Mouse (Mus musculus) myocyte (in vitro differentiated cells): ENCODE measurements around the gene Eme2. TPM values are rescaled to one million over a fixed set of nuclear protein-coding genes. Genes with fewer than 3 reads are reported as not detected.

Experiments
- H3K27me3 ChIP-seq: one replicate; pipeline ENCODE4 v1.6.1; 2011; ENCODE audit not compliant: control insufficient read depth, insufficient read depth, insufficient read length
- H3K36me3 ChIP-seq: one replicate; pipeline ENCODE4 v1.6.1; 2011; ENCODE audit not compliant: control insufficient read depth, insufficient read depth
- H3K4me2 ChIP-seq: one replicate; pipeline ENCODE4 v1.6.1; 2011; ENCODE audit warnings: low read depth, control low read depth
- H3K4me3 ChIP-seq: one replicate; pipeline ENCODE4 v1.5.1; 2011; ENCODE audit warnings: mild to moderate bottlenecking, control low read depth, moderate library complexity
- H3K79me2 ChIP-seq: one replicate; pipeline ENCODE4 v1.6.1; 2011; ENCODE audit not compliant: control insufficient read depth, insufficient read depth
- H3ac ChIP-seq: one replicate; pipeline ENCODE4 v1.6.1; 2011; ENCODE audit not compliant: control insufficient read depth, insufficient read length
- CEBPB ChIP-seq: IDR thresholded peaks from 2 replicates; pipeline ENCODE4 v1.6.1; 2011; ENCODE audit warnings: mild to moderate bottlenecking, moderate library complexity; ENCODE audit not compliant: poor library complexity, insufficient read depth, severe bottlenecking
- E2F4 ChIP-seq: IDR thresholded peaks from one replicate; pipeline ENCODE4 v1.6.1; 2011; ENCODE audit warnings: mild to moderate bottlenecking, control low read depth, moderate library complexity; ENCODE audit not compliant: insufficient read depth
- MAX ChIP-seq: IDR thresholded peaks from one replicate; pipeline ENCODE4 v1.6.1; 2011; ENCODE audit warnings: low read depth, mild to moderate bottlenecking, control low read depth
- MYOD1 ChIP-seq, 3 experiments: IDR thresholded peaks; one replicate each; pipeline ENCODE4 v1.6.1; 2011; ENCODE audit warnings: control low read depth in 2 of 3, low read depth in 2 of 3, mild to moderate bottlenecking in 2 of 3, moderate library complexity in 1 of 3; ENCODE audit not compliant: insufficient read length in 2 of 3, control insufficient read depth in 1 of 3
- MYOG ChIP-seq, 3 experiments: IDR thresholded peaks; one replicate each; pipeline ENCODE4 v1.6.1; 2011; ENCODE audit warnings: control low read depth in 2 of 3, low read depth in 2 of 3, mild to moderate bottlenecking in 2 of 3; ENCODE audit not compliant: insufficient read length in 2 of 3, control insufficient read depth in 1 of 3, insufficient read depth in 1 of 3
- POLR2A ChIP-seq: IDR thresholded peaks from one replicate; pipeline ENCODE4 v1.6.1; 2011; ENCODE audit warnings: low read depth, mild to moderate bottlenecking, control low read depth, moderate library complexity; ENCODE audit not compliant: insufficient read length
- POLR2AphosphoS2 ChIP-seq: IDR thresholded peaks from one replicate; pipeline ENCODE4 v1.6.1; 2011; ENCODE audit warnings: low read depth, control low read depth; ENCODE audit not compliant: insufficient read length
- REST ChIP-seq: IDR thresholded peaks from one replicate; pipeline ENCODE4 v1.6.1; 2011; ENCODE audit warnings: mild to moderate bottlenecking, control low read depth, moderate library complexity; ENCODE audit not compliant: insufficient read depth, insufficient read length
- SRF ChIP-seq: IDR thresholded peaks from one replicate; pipeline ENCODE4 v1.6.1; 2011; ENCODE audit warnings: low read depth; ENCODE audit not compliant: control insufficient read depth, insufficient read length
- TCF12 ChIP-seq: IDR thresholded peaks from one replicate; pipeline ENCODE4 v1.6.1; 2011; ENCODE audit warnings: mild to moderate bottlenecking, control low read depth; ENCODE audit not compliant: poor library complexity, insufficient read depth, severe bottlenecking
- TCF3 ChIP-seq: IDR thresholded peaks from one replicate; pipeline ENCODE4 v1.6.1; 2011; ENCODE audit warnings: low read depth, control low read depth; ENCODE audit not compliant: insufficient read length
- USF1 ChIP-seq: IDR thresholded peaks from one replicate; pipeline ENCODE4 v1.6.1; 2011; ENCODE audit warnings: low read depth, mild to moderate bottlenecking, control low read depth, moderate library complexity
- polyA plus RNA-seq: library from polyadenylated mRNA; unstranded; fragments of >200 nt; fragmentation: generic; extraction: Trizol; gene quantifications from one replicate; pipeline ENCODE4 v1.2.1, GENCODE M21; 2012; ENCODE audit warnings: missing spikeins

The Eme2 gene
- polyA plus RNA-seq, 1 experiment, result 12.5 TPM

DNA sequence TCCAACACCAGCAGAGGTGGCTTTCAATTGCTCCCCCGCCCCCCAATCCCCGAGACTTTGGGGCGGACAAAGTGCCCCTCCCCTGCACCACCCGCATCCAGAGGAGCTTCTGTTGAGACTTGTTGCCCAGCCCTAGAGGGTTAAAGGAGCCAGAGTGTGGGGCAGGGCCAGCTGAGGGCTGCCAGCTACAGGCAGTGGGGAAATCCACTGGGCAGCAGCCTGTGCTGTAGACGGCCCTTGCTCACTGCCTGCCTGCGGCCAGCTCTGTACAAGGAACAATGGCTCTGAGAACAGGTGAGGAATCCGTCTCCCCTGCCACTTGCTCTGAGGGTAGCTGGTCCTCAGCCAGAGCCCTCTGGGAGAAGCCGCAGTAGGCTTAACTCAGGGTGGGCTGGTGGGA is 16.4 kb downstream of the Eme2 start:
- Histone ChIP-seq H3K36me3 (no peaks in the 10 kb centered on the region), H3K4me2 (no peak overlapping the region), H3K27me3 (peaks cover 5% of the 10 kb centered on the region), H3K79me2 (no peaks in the 10 kb centered on the region), H3ac (no peak overlapping the region), H3K4me3 (no peak overlapping the region)
- TF ChIP-seq TCF3, result no peak
- no peak for TF ChIP-seq MYOD1 (IDR thresholded peaks at IDR 0.05; ENCODE audit: control insufficient read depth in 1 of 3, insufficient read length in 2 of 3, low read depth in 2 of 3)
- TF ChIP-seq REST, result no peak
- TF ChIP-seq TCF12, result no peak

DNA sequence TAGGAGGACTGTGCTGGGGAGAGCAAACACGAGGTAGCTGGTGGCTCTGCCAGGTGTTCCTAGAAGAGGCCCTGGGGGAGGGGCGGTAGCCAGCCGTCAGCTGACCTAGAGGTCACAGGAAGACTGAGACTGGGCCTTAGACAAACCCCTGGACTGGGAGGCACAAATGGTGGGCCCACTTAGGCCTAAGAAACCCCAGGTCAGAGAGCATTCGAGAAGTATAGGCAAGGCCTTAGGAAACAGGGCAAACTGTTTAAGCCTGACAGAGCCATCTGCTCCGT is 16.8 kb downstream of the Eme2 start:
- no peak overlapping the region for H3K4me3 ChIP-seq
- TF ChIP-seq TCF3 (no peak), MYOG (IDR thresholded peaks at IDR 0.05; ENCODE audit: control insufficient read depth in 1 of 3, insufficient read depth in 1 of 3, insufficient read length in 2 of 3, low read depth in 2 of 3) (no peak), TCF12 (no peak), MYOD1 (IDR thresholded peaks at IDR 0.05; ENCODE audit: control insufficient read depth in 1 of 3, insufficient read length in 2 of 3, low read depth in 2 of 3) (no peak), REST (no peak), MAX (no peak), POLR2AphosphoS2 (no peak), CEBPB (no peak), POLR2A (no peak)

DNA sequence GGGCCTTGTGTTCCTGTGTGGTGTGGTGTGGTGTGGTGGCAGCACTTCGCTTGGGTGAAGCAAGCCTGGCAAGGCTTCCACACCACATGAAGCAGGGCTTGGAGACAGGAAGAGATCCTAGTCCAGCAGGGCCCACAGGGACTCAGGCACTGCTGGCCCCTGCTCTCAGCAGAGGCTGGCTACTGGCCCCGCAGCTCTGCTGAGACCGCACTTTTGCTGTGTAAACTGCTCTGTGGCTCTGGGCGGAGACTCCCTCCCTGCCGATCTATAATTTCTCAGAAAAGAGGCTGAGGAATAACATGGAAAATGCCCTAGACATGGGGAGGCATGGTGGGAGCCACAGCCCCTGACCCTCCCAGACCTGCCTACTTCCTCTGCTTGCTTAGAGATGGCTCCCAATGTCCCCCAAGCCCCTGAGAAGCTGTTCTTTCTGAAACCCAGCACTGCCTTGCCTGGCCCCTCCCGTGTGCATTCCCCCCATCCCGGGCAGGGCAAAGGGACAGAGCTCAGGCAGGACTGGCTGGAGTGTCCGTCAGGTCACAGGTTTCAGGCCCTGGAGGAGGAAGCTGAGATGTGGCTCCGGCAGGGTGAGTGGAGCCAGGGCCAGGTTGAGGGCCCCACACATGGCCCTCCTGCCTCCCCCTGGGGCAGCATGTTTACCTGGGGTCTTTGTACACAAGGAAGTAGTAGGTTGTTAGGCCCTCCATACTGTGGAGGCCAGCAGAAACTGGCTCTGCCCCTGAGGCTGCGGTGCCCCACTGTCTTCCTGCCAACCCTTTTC is 17.4 kb downstream of the Eme2 start:
- Histone ChIP-seq H3K79me2 (no peaks in the 10 kb centered on the region), H3K4me2 (no peak overlapping the region), H3K27me3 (peaks cover 5% of the 10 kb centered on the region), H3K36me3 (no peaks in the 10 kb centered on the region), H3ac (no peak overlapping the region), H3K4me3 (no peak overlapping the region)
- TF ChIP-seq TCF3 (no peak), MAX (no peak), TCF12 (no peak), POLR2AphosphoS2 (no peak), SRF (no peak), REST (no peak), POLR2A (no peak), USF1 (no peak), E2F4 (no peak), MYOG (IDR thresholded peaks at IDR 0.05; ENCODE audit: control insufficient read depth in 1 of 3, insufficient read depth in 1 of 3, insufficient read length in 2 of 3, low read depth in 2 of 3) (no peak), MYOD1 (IDR thresholded peaks at IDR 0.05; ENCODE audit: control insufficient read depth in 1 of 3, insufficient read length in 2 of 3, low read depth in 2 of 3) (no peak), CEBPB (no peak)

More for the DNA sequence above, 16.8 kb downstream of the Eme2 start:
- no peak overlapping the region for H3K4me2 ChIP-seq
- no peaks in the 10 kb centered on the region for H3K36me3 ChIP-seq
- H3K79me2 ChIP-seq, result no peaks in the 10 kb centered on the region
- H3K27me3 ChIP-seq, result peaks cover 5% of the 10 kb centered on the region
- no peak overlapping the region for H3ac ChIP-seq

DNA sequence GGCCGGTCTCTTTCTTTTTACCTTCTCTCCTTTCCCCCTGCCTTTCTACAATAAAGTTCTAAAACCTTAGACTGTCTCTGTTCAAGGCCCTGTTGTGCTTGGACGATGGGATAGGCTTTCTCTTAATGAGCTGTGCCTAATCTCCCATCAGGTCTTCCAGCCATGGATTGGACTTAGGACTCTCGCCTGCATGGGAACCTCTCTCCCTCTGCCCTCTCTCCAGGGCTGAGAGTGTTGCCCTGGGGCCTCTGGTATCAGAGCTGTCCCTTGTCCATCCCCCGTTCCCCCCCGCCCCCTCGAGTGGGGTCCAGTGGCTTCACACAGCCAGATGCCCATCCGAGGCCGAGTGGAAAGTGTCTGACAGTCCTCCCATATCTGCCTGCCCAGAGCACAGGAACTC is 19.9 kb downstream of the Eme2 start:
- H3K36me3 ChIP-seq, result no peaks in the 10 kb centered on the region
- no peak for TF ChIP-seq POLR2AphosphoS2
- TF ChIP-seq REST, result no peak
- TF ChIP-seq CEBPB, result no peak
- no peak for TF ChIP-seq MYOG (IDR thresholded peaks at IDR 0.05; ENCODE audit: control insufficient read depth in 1 of 3, insufficient read depth in 1 of 3, insufficient read length in 2 of 3, low read depth in 2 of 3)
- TF ChIP-seq TCF3, result no peak
- no peak for TF ChIP-seq E2F4
- TF ChIP-seq MAX, result no peak
- TF ChIP-seq TCF12, result no peak
- TF ChIP-seq POLR2A, result no peak
- no peak for TF ChIP-seq SRF
- no peak for TF ChIP-seq USF1
- no peak for TF ChIP-seq MYOD1 (IDR thresholded peaks at IDR 0.05; ENCODE audit: control insufficient read depth in 1 of 3, insufficient read length in 2 of 3, low read depth in 2 of 3)
- no peaks in the 10 kb centered on the region for H3K79me2 ChIP-seq
- no peak overlapping the region for H3K4me2 ChIP-seq
- H3ac ChIP-seq, result no peak overlapping the region
- H3K4me3 ChIP-seq, result no peak overlapping the region
- H3K27me3 ChIP-seq, result peaks cover 5% of the 10 kb centered on the region

DNA sequence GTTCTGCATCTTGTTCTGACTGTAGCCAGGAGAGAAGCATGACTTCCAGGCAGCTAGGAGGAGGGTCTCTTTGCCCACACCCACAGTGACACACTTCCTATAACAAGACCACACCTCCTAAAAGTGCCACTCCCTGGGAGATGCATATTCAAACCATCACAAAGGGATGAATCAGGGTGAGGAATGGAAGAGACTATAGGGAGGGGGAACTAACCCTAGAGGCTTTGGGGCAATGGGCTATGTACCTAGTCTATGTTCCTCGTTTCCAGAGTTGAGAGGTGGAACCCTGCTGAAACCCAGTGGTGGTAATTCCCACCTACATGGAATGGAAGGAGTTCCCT is 20.5 kb downstream of the Eme2 start:
- no peak for TF ChIP-seq REST
- TF ChIP-seq SRF, result no peak
- TF ChIP-seq POLR2AphosphoS2, result no peak
- TF ChIP-seq MYOD1 (IDR thresholded peaks at IDR 0.05; ENCODE audit: control insufficient read depth in 1 of 3, insufficient read length in 2 of 3, low read depth in 2 of 3), result no peak
- no peak for TF ChIP-seq CEBPB
- TF ChIP-seq USF1, result no peak
- no peak for TF ChIP-seq E2F4
- no peak for TF ChIP-seq POLR2A
- no peak for TF ChIP-seq MYOG (IDR thresholded peaks at IDR 0.05; ENCODE audit: control insufficient read depth in 1 of 3, insufficient read depth in 1 of 3, insufficient read length in 2 of 3, low read depth in 2 of 3)
- no peak for TF ChIP-seq TCF3
- no peak for TF ChIP-seq TCF12
- no peak for TF ChIP-seq MAX
- H3K27me3 ChIP-seq, result peaks cover 5% of the 10 kb centered on the region

More for the DNA sequence above, 20.5 kb downstream of the Eme2 start:
- Histone ChIP-seq H3K79me2 (no peaks in the 10 kb centered on the region), H3ac (no peak overlapping the region), H3K4me3 (no peak overlapping the region), H3K36me3 (no peaks in the 10 kb centered on the region), H3K4me2 (no peak overlapping the region)
